Mouse (Mus musculus): Measurements from ENCODE around the gene Smco3.

DNA sequence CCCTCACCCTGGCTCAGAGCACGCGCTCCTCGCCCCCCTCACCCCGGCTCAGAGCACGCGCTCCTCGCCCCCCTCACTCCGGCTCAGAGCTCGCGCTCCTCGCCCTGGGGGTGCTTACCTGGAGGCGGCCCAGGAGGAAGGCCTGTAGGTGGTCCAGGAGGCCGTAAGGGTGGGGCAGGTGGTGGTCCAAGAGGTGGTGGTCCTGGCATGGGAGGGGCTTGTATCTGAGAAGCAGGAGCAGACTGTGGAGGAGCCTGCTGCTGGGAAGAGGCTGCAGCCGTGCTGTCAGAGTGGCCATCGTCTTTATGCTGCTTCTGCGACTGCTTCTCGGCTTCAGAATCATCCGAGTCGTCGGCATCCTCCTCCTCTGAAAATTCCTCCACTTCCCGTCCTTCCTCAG lies 18.4 kb downstream of the Smco3 start:
- no peak for TF ChIP-seq CTCF (IDR thresholded peaks at IDR 0.05; ENCODE audit: extremely low read depth, insufficient read length, insufficient replicate concordance, low read depth, low read length)
- TF ChIP-seq POLR2A (IDR thresholded peaks at IDR 0.05; ENCODE audit: low read depth, low read length) = no peak

Measured in small intestine, adult 2 months (tissue).